Mouse (Mus musculus) limb, embryonic 13.5 days (tissue): Measurements from ENCODE around the gene Snx7. TPM values are rescaled to one million over a fixed set of nuclear protein-coding genes. Genes with fewer than 3 reads are reported as not detected.

Experiments
- microRNA-seq: library from miRNA; unstranded; fragments of <30 nt; microRNA quantifications from one replicate; pipeline ENCODE4, GENCODE M21; 2016
- polyA plus RNA-seq: library from polyadenylated mRNA; unstranded; fragments of >200 nt; fragmentation: Nextera tagmentation; extraction: Ambion mirVana; gene quantifications from 2 replicates; pipeline ENCODE4 v1.2.1, GENCODE M21; 2015

Gene Snx7
- polyA plus RNA-seq, 1 experiment from 2014 or later, result 28.7 TPM

Small RNA genes lying within 50 kb of the gene (microRNA-seq; reads per million reads assigned to microRNA genes)
- not detected for gene Gm24811
